Mouse (Mus musculus): ENCODE measurements around the gene Hist1h3d. TPM values are rescaled to one million over a fixed set of nuclear protein-coding genes. Genes with fewer than 3 reads are reported as not detected.
"Not testable (repeated sequence)": the region's sequence is repeated elsewhere in the genome, so short reads cannot be mapped to it uniquely, and the experiment has no call there.

Gene Hist1h3d
- total RNA-seq, 2 experiments from 2014 or later, result 55.2 to 69.3 TPM

DNA sequence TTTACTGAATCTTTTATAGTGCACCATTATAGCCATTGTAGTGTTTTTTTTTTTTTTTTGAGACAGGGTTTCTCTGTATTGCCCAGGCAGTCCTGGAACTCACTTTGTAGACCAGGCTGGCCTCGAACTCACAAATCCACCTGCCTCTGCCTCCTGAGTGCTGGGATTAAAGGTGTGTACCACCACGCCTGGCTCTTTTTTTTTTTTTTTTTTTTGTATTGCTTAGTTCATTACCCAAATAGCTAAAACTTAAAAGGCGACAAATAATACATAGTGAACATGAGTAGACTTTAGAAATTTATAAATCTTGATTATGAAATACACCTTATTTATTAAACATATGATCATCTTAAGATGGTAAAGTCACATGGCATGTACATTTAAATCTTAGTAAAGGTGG lies 34.1 kb upstream of the Hist1h3d start:
- DNase-seq (ENCODE audit: low spot score in 2 of 2), result no peak

DNA sequence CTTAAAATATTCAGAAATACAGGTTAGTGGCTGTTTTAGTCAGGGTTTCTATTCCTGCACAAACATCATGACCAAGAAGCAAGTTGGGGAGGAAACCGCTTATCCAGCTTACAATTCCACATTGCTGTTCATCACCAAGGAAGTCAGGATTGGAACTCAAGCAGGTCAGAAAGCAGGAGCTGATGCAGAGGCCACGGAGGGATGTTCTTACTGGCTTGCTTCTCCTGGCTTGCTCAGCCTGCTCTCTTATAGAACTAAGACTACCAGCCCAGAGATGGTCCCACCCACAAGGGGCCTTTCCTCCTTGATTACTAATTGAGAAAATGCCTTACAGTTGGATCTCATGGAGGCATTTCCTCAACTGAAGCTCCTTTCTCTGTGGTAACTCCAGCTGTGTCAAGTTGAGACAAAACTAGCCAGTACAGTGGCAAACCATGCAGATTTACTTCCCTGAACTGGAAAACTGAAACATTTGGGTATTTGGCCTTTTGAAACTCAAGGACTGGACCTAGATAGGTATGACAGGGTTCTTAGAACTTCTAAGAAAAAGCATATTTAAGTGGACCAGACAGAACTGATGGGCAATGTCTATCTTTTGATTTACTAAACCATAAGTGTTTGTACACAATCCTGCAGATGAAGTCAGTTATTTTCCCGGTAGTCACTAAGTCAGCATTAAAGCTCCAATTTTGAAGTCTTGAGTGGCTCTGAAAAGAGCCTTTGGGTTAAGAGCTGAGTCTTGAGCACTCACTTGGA lies 33.2 kb upstream of the Hist1h3d start:
- not testable (repeated sequence) for DNase-seq (ENCODE audit: low spot score in 2 of 2)

DNA sequence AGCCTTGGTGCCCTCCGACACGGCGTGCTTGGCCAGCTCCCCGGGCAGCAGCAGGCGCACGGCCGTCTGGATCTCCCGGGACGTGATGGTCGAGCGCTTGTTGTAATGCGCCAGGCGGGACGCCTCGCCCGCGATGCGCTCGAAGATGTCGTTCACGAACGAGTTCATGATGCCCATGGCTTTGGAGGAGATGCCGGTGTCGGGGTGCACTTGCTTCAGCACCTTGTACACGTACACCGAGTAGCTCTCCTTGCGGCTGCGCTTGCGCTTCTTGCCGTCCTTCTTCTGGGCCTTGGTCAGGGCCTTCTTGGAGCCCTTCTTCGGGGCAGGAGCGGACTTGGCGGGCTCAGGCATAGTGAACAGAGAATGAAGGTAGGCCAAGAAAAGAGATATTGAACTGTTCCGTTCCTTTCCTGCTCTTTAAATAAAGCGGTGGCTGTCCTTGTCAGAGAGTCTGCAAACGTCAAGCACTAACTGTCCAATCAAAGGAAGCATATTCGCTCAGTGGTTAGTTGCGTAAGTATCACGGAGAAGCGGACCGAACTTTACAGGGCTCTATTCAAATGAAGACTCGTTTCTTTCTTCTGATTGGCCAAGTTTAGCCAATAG lies 32.5 kb upstream of the Hist1h3d start, which contains the start of gene Hist1h2bh:
Hist1h2bh (minus strand) TSS at position 394 of the 609 bp plus-strand sequence.
- DNase-seq (ENCODE audit: low spot score in 2 of 2), result peak in 1 of 2 experiments; percentile 34

DNA sequence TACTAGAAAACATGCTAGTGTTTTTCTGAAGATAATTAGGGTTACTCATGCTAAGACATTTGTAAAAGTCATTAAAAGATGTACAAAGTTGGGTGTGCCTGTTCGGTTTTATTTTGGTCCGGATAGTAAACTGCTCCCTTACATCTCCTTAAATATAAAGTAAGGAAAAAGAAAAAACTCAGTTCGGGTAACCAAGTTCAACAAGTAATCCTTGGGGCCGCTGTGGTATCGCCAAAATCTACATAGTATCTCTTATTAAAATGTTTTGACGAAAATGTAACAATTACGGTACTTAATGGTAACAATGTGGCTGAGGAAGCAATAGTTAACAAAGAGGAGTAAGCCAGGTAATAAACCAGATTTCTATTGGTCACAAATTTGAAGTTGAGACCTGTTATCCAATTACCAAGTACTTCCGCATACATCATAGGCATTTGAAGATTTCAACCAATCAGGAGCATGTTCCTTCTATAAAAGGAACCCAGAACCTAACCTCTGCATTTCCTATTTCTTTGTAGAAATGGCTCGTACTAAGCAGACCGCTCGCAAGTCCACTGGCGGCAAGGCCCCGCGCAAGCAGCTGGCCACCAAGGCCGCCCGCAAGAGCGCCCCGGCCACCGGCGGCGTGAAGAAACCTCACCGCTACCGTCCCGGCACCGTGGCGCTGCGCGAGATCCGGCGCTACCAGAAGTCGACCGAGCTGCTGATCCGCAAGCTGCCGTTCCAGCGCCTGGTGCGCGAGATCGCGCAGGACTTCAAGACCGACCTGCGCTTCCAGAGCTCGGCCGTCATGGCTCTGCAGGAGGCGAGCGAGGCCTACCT lies 31.4 kb upstream of the Hist1h3d start, which contains the start of gene Hist1h3f:
Hist1h3f (plus strand) TSS at position 88 of the 822 bp plus-strand sequence.
- DNase-seq (ENCODE audit: low spot score in 2 of 2), result peak in 1 of 2 experiments; percentile 63

DNA sequence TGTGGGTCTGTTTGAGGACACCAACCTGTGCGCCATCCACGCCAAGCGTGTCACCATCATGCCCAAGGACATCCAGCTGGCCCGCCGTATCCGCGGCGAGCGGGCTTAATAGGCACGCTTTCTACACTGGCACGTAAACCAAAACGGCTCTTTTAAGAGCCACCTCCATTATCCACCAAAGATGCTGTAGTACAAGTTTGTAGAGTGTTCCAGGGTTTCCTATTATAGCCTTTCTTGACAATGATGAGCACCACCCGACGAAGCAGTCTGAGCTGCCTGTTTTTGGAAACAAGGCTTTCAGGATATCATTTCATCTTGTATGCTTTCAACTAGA lies 30.8 kb upstream of the Hist1h3d start:
- not testable (repeated sequence) for DNase-seq (ENCODE audit: low spot score in 2 of 2)

DNA sequence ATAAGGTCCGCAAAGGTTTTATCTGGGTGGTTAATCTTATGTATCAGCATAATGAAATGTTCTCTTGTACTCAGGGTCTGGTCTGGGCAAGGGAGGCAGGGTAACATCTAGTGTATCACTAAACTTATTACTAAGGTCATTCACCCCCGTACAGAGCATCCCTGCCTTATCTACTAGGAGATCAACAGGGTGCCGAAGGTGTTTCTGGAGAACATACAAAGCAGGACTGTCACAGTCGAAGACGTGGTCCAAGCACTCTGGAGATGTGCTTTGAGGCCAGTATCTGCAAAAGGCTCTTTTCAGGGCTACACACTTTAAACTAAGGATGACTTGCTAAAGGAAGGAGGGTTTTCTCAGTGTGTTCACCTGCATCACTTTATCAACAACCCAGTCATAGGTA lies 28.9 kb upstream of the Hist1h3d start:
- DNase-seq (ENCODE audit: low spot score in 2 of 2), result no peak

DNA sequence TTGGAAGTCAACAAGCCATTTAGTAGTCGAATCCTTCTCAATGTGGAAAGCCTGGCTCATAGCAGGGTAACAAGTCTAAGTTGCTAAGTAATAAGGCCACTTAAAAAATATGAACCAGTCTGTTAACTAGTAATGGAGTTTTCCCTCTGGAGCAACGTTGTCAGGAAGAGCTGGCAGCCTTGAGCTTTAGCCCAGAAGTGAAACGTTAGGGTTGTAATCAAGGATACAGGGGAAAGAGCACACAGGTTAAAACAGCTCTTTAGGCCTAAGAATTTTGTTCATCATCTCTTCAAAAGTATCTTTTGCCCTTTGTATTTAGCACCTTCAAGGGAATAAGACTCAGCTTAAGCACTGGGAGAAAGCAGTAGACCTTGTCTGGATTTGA lies 24.8 kb upstream of the Hist1h3d start:
- DNase-seq (ENCODE audit: low spot score in 2 of 2), result no peak

DNA sequence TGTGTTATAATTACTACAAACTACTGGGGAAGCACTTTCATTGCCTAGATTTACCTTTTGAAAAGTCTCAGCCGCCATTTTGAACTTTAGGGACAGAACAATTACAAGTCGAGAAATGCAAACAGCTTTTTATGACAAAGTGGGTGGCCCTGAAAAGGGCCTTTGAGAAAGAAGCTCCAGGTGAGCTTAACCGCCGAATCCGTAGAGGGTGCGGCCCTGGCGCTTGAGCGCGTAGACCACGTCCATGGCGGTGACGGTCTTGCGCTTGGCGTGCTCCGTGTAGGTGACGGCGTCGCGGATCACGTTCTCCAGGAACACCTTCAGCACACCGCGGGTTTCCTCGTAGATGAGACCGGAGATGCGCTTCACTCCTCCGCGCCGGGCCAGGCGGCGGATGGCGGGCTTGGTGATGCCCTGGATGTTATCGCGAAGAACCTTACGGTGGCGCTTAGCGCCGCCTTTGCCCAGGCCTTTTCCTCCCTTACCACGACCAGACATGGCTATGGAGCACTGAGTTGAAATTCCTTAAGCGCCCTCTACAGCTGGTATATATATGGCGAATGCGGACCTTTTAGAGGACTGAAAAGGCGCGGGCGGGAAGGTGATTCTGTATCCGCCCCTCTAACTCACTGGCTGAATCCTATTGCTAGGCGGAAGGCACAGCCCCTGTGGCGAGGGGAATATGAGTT lies 24.3 kb upstream of the Hist1h3d start, which contains the start of gene Hist1h4f:
Hist1h4f (minus strand) TSS at position 503 of the 689 bp plus-strand sequence.
- DNase-seq (ENCODE audit: low spot score in 2 of 2), result peak; percentile 46 to 82

DNA sequence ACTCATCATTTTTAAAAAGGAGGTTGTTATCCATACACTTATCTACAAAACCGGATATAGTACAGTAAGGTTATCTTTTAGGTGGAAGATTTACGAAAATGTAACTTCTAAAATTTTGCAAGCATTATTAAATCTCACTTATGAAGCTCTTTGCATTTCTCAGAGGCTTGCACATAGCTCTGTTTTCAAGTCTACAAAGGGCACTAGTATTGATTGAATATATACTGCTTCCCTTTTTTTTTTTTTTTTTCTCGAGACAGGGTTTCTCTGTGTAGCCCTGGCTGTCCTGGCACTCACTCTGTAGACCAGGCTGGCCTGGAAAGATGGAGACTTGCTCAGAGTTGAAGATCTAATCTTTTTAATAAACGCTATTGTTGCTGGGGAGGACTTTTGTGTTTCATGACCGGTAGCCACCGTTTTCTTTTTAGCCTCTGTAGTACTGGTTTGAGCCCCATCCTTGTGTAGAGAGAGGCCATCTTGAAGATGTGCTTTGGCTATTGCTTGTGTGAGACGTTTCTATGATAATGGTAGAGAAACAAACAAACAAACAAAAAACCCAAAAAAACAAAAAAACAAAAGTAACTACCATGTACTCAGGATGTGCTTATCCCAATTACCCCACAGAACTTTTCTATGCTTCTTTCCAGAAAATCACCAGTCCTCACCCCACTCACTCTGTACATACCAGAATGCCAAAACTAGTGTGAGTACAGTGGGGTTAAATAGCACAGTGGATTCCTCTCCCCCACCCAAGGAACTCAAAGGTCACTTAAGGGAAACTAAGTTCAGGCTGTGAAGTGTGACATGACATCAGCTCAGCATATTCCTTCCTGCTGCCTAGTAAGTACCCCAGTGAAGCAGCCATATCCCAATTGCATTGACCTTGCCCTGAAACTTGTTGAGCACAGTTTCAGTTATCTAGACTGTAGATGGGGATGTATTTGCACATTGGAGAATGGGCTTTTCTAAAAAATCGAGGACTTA lies 23.3 kb upstream of the Hist1h3d start:
- DNase-seq (ENCODE audit: low spot score in 2 of 2), result no peak

DNA sequence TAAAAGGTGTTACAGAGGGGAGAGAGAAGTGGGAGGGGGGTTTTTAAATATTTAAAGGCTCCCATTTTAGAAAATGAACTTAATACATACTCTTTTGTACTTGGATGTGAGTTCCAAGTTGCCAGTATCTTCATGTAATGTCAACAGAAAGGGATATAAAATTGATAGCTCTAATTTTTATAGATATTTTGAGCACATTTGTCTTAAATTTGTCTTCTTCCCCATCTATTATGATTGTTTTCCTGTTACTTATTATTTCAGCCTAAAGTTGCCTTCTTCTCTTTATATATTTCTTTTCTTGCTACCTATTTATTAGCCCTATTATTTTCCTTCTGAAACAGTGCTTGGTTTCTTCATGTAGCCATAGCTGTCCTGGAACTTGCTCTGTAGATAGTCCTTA lies 22.6 kb upstream of the Hist1h3d start, which contains the start of gene Hist1h1d:
Hist1h1d (plus strand) TSS at position 301 of the 400 bp plus-strand sequence.
- no peak for DNase-seq (ENCODE audit: low spot score in 2 of 2)

DNA sequence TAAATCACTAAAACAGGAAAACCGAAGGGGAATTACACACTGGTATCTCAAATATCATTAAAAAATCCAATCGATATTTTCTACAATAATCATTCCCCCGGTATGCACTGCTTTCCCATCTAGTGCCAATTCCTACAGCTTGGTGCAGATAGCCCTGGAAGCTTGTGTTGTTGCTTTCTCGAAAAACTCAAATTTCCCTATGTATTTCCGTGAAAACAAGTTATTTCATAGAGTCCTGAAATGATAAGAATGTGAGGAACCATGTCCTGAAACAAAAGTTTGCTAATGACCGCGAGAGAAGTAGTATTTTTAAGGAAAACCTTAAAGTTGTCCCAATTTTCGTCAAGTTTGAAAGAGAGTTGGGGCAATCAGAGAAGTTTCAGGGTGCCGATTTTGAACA lies 21.2 kb upstream of the Hist1h3d start:
- DNase-seq (ENCODE audit: low spot score in 2 of 2), result no peak

DNA sequence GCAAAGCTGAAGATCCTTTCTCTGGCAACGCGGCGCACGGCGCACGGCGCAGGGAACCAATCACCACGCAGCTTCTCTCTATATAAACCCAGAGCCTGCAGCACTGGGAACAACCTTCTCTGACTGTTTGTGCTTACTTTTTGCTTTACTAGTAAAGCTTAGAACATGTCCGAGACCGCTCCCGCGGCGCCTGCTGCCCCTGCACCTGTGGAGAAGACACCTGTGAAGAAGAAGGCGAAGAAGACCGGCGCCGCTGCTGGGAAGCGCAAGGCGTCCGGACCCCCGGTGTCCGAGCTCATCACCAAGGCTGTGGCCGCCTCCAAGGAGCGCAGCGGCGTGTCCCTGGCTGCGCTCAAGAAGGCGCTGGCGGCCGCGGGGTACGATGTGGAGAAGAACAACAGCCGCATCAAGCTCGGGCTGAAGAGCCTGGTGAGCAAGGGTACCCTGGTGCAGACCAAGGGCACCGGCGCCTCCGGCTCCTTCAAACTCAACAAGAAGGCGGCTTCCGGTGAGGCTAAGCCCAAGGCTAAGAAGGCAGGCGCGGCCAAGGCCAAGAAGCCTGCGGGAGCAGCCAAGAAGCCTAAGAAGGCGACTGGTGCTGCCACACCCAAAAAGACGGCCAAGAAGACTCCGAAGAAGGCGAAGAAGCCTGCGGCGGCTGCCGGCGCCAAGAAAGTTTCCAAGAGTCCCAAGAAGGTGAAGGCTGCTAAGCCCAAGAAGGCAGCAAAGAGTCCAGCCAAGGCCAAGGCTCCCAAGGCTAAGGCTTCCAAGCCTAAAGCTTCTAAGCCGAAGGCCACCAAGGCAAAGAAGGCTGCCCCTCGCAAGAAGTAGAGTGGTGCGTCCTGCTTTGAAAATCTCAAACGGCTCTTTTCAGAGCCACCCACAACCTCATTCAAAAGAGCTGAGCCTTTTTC lies 20.4 kb upstream of the Hist1h3d start:
- peak in 1 of 2 experiments; percentile 71 for DNase-seq (ENCODE audit: low spot score in 2 of 2)

DNA sequence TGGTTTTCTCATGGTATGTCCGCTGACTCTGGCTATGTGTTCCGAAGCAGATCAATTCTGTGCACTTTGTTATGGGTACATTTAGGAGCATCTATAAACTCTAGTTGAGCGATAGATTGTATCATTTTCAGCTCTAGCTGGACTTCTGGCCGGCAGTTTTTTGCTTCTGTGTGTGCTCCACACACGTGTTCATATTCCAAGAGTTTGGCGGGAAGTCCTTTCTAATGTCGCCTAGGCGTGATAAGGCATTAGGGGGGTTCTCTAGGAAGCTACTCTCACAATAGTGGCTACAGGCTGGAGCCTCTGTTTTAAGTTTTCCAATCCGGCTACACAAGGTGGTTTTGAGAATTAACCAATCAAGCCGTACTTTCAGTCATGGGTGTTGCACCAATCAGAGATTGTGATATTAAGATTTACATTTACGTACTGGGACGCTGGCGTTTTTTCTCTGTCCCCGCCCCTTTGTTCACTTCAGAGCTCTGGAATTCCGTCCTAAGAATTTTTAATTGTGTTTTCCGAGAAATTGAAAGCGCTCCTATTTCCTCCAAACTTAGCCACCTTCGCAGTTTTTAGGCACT lies 19.6 kb upstream of the Hist1h3d start:
- DNase-seq (ENCODE audit: low spot score in 2 of 2), result peak in 1 of 2 experiments; percentile 43

DNA sequence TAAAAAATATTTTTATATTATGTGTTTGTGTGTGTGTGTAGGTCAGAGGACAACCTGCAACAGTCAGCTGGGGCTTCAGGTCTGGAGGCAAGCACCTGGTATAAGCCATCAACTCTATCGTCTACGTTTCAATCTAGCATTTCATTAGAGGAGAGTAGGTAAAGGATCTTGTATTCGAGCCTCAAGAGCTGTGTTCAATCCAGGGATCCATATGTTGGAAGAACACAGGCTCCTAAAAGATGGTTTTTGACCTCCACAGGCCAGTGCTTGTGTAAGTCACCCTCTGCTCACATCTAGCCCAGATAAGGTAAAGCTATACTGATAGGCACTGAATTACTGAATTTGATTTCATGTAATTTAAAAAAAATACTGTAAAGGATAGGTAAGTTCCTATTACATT lies 18.7 kb upstream of the Hist1h3d start:
- DNase-seq (ENCODE audit: low spot score in 2 of 2), result no peak

DNA sequence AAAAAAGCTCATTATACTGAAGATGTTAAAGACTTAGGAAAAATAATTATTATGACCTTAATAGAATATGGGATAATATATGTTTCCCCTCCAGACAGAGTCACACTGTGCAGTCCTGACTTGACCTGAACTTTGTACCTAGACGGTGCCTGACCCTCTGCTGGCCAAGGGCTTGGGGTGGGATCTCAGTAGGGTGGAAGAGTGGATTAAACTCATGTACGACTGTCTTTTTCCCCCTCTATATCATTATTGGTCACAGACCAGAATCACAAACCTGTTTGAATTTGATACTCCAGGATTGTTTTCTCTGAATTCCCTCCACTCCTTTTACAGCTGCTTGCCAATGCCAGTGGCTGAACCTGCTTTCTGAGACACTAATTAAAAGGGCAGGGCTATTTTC lies 14.9 kb upstream of the Hist1h3d start:
- not testable (repeated sequence) for DNase-seq (ENCODE audit: low spot score in 2 of 2)

DNA sequence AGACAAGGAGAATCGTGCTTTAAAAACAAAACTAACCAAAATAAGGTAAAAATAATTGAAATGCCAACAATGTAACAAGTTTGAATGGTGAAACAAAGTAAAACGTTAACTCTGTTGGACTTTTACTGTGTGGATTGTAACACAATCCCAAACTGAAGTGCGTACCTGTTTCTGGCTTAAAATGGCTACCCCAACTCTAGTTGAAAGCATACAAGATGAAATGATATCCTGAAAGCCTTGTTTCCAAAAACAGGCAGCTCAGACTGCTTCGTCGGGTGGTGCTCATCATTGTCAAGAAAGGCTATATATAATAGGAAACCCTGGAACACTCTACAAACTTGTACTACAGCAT lies 14.1 kb upstream of the Hist1h3d start:
- DNase-seq (ENCODE audit: low spot score in 2 of 2), result not testable (repeated sequence)

DNA sequence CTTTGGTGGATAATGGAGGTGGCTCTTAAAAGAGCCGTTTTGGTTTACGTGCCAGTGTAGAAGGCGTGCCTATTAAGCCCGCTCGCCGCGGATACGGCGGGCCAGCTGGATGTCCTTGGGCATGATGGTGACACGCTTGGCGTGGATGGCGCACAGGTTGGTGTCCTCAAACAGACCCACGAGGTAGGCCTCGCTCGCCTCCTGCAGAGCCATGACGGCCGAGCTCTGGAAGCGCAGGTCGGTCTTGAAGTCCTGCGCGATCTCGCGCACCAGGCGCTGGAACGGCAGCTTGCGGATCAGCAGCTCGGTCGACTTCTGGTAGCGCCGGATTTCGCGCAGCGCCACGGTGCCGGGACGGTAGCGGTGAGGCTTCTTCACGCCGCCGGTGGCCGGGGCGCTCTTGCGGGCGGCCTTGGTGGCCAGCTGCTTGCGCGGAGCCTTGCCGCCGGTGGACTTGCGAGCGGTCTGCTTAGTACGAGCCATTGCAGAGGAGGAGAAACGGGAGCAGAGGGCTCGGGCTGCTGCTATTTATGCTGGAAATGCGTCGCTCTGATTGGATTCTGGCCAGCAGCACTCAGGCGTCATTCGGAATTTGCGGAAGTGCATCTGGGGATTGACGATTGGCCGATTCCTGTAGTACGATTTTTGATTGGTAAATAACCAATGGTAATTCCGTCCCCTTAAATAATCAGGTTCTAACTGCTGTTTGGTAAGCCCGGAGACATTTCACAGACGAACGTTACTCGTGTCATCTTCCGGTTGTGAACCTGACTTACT lies 13.5 kb upstream of the Hist1h3d start, which contains the start of gene Hist1h3e:
Hist1h3e (minus strand) TSS at position 487 of the 777 bp plus-strand sequence.
- DNase-seq (ENCODE audit: low spot score in 2 of 2), result peak; percentile 84 to 92

All from gastrocnemius, postnatal 4 days (tissue).